Mouse (Mus musculus) kidney, postnatal 36 days (tissue): ENCODE results near the gene Tppp3.
A peak's percentile ranks its signal among the peaks of the same experiment; 100 is the strongest.

ENCODE experiments used
- DNase-seq, 2 experiments: peaks; one replicate each; pipeline ENCODE4 v3.0.0; 2021 to 2022; ENCODE audit warnings: mixed read lengths in 2 of 2

Tppp3 gene

GRCm38 (mm10) chr8:105471314-105472015, at the start of gene Tppp3:
Gene Tppp3 (minus strand): TSS chr8:105471526.
- DNase-seq = peak; percentile 96

- no peak for DNase-seq
Measured at GRCm38 (mm10) chr8:105521061-105521460, 49.7 kb upstream of the Tppp3 start.

DNA sequence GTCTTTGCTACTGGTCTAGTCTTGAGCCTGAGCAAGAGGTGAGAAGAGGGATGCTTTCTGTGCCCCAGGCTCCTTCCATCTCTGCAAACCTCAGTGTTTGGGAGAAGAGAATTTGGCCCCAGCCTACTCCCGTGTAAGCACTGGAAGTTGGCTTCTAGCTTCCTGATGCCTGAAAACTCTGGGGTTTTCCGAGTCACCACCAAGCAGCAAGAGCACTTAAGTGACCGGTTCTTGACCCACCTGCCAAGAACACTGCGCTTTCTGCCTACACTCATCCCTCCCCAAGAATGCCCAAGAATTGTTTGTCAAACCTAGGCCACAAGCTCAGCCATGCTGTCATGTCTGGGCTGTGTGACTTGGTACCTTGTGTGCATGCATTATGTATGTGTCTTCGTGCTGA, 49.2 kb upstream of the Tppp3 start:
- no peak for DNase-seq

- DNase-seq = no peak
Measured at GRCm38 (mm10) chr8:105519591-105519990, 48.3 kb upstream of the Tppp3 start.

DNA sequence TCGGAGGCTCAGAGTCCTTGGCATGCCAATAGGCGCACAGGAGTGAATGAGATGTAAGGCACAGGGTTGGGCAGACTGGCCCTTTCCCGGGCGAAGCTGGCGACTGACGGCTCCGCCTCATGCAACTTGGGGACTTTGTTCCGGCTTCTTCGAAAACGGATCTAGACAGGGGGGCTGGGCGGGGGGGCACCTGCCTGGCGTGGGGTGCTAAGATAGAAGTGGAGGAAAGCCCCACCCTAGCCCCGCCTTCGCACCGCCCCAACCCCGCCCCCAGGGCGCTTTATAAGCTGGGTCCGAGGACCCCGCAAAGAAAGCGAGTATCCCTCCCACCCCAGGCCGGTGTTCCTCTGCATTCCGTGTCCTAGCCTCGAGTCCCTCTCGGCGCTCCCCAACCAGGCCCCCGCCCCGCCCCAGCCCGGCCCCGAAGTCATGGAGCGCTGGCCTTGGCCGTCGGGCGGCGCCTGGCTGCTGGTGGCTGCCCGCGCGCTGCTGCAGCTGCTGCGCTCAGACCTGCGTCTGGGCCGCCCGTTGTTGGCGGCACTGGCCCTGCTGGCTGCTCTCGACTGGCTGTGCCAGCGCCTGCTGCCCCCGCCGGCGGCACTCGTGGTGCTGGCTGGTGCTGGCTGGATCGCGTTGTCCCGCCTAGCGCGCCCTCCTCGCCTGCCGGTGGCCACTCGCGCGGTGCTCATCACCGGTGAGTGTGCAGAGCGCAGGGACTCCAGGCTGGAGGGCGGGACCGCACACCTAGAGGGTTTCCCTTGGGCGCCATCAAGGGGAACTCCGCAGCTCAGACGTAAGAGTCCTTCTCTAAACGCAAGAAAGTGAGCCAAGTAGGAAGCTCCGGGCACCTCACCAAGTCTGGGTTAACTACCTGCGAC, 47.3 kb upstream of the Tppp3 start, which contains the start of gene Hsd11b2:
Hsd11b2 (plus strand) TSS at position 320 of the 878 bp plus-strand sequence.
- DNase-seq = peak; percentile 67 to 73

GRCm38 (mm10) chr8:105517346-105517745, 46.0 kb upstream of the Tppp3 start:
- DNase-seq = no peak

DNA sequence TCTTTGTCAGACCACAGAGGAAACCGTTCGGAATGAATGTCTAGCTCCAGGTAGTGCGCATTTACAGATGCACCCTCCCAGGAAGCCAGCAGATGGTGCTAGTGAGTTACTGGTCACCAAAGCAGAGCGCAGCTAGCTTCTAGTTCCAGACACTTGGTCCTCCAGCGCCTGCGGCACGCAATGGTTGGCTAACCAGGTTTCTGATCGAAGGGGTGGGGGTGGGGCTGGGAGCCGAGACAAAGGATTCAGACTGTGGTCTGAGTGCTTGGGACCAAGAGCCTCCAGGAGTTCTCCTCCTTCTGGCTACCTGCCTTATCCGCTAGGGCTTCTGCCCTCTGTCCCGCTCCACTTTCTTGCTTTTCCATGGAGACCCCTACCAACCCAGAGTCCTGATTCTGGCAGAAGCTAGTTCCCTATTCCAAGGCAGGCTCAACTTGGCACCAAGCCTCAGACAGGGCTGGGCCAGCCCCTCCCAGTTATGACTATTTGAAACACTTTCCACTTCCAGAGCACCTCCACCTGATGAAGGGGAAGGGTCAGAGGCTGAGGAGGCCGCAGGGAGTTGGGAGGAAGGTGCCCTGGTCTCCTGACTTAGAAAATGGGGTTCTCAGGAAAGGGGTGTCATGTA, 44.8 kb upstream of the Tppp3 start:
- peak; percentile 84 to 88 for DNase-seq

GRCm38 (mm10) chr8:105514656-105515055, 43.3 kb upstream of the Tppp3 start:
- no peak for DNase-seq

DNA sequence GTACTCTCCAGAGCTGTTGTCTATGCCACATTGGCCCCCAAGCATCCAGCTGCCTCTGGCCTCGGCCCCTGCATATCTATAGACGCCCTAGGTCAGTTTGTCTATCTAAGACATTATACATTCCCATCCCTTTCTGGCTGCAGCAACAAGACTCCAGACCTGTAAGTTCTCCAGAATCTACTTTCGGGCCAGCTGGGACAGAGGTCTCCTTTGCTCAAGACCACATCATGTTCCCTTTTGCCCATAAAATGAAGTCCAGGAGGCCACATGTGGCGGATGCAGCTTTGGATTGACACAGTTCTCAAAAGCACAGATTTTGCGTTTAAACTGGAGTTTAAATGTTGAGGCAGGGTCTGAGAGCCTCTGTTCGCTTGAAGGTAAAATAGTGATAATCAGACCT, 42.9 kb upstream of the Tppp3 start:
- no peak for DNase-seq

- no peak for DNase-seq
Measured at GRCm38 (mm10) chr8:105509997-105510735, 38.8 kb upstream of the Tppp3 start.

DNA sequence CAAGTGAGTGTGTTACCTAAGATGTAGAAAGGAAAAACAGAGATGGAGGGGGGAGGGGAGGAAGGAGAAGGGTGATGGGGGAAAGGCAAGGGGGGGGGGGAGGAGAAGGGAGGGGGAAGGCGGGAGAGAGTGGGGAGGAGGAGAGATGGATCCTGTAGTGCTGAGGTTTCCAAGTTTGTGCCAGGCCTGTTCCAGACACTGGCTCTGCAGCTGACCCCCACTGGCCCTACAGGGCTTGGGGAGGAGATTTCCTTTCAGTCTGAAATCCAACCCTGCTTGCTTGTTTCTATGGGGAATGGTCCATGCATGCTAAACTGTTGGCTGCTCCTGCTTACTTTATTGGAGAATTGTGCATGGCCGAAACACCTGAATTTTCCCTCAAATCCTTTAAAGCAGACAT, 37.4 kb upstream of the Tppp3 start:
- DNase-seq = no peak

- DNase-seq = no peak
Measured at GRCm38 (mm10) chr8:105506977-105507376, 35.7 kb upstream of the Tppp3 start.

DNA sequence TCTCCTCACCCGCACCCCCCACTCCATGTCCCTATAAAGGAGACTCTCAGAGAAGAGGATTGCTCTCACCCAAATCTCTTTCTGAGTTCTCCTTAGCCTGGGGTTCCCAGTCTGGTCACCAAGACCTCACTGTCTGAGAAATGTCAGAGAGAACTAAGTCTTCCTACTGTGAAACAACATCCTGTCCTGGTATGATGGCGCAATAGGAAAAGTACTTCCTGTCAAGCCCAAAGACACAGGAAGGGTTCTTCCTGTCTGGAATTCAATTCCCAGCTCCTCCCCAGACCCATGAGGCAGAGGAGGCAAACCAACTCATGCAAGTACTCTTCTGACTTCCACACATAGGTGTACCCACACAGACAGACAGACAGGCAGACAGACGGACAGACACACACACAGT, 33.3 kb upstream of the Tppp3 start:
- DNase-seq = peak in 1 of 2 experiments; percentile 66

- no peak for DNase-seq
Measured at GRCm38 (mm10) chr8:105499787-105500186, 28.5 kb upstream of the Tppp3 start.

DNA sequence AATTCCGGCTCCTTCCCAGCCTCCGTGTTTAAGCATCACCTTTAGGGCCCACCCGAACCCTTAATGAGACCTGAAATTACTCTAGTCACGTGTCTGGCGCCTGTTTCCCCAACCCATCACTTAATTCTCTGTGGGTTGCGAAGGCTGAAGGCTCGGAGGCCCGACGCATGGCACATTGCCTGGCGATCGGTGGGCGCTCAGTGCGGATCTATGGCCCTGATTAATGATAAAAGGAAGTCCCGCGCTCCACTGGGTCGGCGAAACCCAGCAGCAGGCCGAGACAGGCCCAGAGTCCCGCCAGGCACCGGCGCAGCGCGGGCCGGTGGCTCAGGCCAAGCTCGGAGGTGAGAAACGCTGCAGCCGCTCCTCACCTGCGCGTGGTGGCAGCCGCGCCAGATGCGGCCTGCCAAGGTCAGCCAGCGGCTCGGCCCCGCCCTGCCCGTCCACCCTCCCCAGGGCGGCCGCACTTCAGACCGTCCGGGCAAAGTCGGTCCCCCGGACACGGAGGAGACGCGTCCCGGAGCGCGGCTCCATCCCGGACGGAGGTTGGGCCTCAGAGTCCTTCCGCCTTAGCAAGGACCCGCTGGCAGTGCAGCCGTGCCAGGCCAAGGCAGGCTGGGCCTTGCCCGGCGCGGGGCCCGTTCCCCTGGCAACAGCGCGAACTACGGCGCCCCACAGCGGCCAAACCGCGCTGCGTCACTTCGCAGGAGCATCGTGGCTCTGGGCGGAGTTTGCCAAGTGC, 25.3 kb upstream of the Tppp3 start, which contains the start of gene Zdhhc1:
Zdhhc1 (minus strand) TSS at position 464 of the 742 bp plus-strand sequence.
- peak; percentile 90 to 95 for DNase-seq

DNA sequence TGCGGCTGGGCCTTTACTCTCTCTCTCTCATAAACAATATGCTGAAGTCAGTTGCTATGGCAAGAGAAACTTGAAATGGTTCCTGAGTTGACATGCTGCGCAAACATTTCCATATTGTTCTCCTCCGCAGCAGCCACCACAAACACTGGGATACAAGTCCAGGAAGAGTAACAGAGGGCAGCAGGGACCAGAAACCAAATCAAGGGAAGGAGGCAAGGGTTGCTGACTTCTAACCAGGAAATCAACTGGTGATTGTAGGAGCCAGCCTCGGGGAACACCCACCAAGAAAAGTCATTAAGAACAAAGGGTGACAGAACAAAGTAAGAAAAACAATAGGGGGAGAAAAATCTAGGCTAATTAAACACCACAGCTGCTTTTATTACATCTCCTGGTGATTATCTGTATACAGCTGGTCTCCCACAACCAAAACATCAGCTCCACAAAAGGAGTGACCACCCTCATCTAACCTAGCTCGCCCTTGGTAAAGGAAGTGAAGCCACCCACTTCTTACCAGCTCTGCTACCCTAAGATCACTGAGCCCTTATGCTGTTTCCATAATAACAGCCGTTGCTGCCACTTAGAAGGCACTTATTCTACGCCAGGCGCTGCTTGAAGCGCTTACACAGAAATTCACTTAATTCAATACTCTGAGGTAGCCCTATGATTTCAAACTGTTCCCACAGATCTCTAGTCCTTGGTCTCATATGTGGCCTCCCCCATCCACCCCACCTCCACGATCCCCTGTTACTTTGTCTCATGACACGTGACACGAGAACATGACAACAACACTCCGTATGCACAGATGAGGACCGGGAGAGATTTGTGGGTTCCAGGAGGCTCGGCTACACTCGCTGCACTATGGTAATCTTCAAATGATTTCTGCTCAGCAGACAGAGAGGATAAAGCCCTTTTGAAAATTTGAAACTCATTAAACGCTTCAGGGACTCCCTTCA, 24.3 kb upstream of the Tppp3 start:
- DNase-seq = no peak

DNA sequence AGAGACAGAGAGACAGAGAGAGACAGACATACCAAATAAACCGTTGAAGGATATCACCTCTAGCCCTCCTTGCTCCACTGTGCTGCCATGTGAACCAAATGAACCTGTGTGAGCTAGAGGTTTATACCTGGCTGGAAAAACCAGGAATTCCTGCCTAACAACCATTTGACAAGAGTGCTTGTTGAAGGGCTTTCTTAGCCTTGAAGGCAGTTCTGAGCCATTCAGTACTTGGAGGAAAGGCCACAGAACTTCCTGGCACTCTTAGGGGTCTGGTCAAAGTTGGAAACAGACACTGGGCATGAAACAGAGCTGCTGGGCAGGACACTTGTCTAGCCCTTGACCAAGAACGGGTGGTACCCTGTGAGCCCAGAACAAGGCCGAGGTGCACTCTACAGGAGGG, 23.2 kb upstream of the Tppp3 start:
- no peak for DNase-seq

GRCm38 (mm10) chr8:105493495-105493894, 22.2 kb upstream of the Tppp3 start:
- no peak for DNase-seq

GRCm38 (mm10) chr8:105489281-105489680, 18.0 kb upstream of the Tppp3 start:
- no peak for DNase-seq

DNA sequence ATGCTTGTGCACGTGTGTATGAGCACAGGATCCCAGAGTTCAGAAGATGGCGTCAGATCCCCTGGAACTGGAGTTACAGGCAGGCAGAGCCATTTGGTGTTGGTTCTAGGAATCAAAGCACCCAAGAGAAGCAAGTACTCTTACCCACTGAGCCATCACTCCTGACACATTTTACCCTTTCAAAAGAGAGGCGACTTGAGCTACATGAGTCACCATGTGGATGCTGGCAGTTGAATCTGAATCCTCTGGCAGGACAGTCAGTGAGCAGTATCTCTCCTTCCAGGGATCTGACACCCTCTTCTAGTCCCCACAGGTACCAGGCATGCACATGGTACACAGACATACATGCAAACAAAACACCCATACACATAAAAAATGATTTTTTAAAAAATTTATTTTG, 16.8 kb upstream of the Tppp3 start:
- no peak for DNase-seq

DNA sequence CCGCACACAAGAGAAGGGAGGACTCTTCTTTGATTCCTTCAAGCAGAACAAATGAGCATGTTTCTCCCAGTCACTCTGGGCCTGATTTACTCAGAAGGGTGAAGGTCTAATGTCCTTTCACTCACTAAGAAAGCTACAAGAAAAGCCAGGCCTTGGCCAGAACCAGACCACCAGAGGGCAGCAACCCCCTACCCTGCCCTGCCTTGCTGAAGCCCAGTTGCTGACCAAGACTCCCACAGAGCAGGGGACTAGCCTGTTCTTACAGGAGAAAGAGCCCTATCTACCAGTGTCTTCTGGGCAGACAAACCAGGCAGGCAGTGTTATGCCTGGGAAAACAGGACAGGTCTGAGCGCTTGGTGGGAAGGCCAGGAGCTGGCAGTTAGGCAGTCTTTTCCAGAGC, 13.1 kb upstream of the Tppp3 start:
- peak; percentile 87 to 90 for DNase-seq
